In genomic region chr17:31636277-31636941, GRCm38 (mm10) we compare ENCODE assay signal across 8 mouse cellular contexts. TPM values are rescaled to one million over a fixed set of nuclear protein-coding genes. Genes with fewer than 3 reads are reported as not detected.
A peak's percentile ranks its signal among the peaks of the same experiment; 100 is the strongest.
DNase-seq lines count a peak whose midpoint lies in the region; ATAC-seq lines count a peak whose summit lies in the region.

No protein-coding gene starts in this region.

- peak overlapping the region; percentile 97 for H3K4me2 ChIP-seq in heart, embryonic 14.5 days (ENCODE audit: low read length)
- peak overlapping the region; percentile 80 for H3K4me2 ChIP-seq in hindbrain, embryonic 13.5 days
- peak overlapping the region; percentile 91 for H3K4me2 ChIP-seq in midbrain, embryonic 14.5 days (ENCODE audit: low read length)

- H3K9me3 ChIP-seq in heart, embryonic 14.5 days (ENCODE audit: control insufficient read depth, low read length), result no peaks in the 10 kb centered on the region
- no peaks in the 10 kb centered on the region for H3K9me3 ChIP-seq in hindbrain, embryonic 13.5 days
- no peaks in the 10 kb centered on the region for H3K9me3 ChIP-seq in midbrain, embryonic 14.5 days (ENCODE audit: control insufficient read depth, low read length)

- no peak for DNase-seq in heart, postnatal 10 days
- peak; percentile 29 for DNase-seq in embryo, embryonic 10 days (ENCODE audit: low spot score)
- peak; percentile 32 for DNase-seq in midbrain, embryonic 14.5 days
- DNase-seq in gastrocnemius, postnatal 36 days, result no peak
- DNase-seq in spleen, adult 12 weeks (ENCODE audit: low spot score), result no peak
- no peak for DNase-seq in urinary bladder, postnatal 10 days (ENCODE audit: low spot score)

- H3K27me3 ChIP-seq in heart, embryonic 14.5 days (ENCODE audit: control insufficient read depth, insufficient read depth, low read length), result peaks cover 12% of the 10 kb centered on the region
- H3K27me3 ChIP-seq in hindbrain, embryonic 13.5 days, result peaks cover 36% of the 10 kb centered on the region
- peaks cover 26% of the 10 kb centered on the region for H3K27me3 ChIP-seq in midbrain, embryonic 14.5 days (ENCODE audit: control insufficient read depth, insufficient read depth, low read length)

- WGBS in heart, embryonic 14.5 days, result 4% methylated on average over 45 of the region's 45 CpGs
- 4% methylated on average over 45 of the region's 45 CpGs for WGBS in hindbrain, embryonic 13.5 days
- WGBS in midbrain, embryonic 14.5 days, result 4% methylated on average over 45 of the region's 45 CpGs

- H3K36me3 ChIP-seq in heart, embryonic 14.5 days (ENCODE audit: control insufficient read depth, insufficient read depth, low read length), result no peaks in the 10 kb centered on the region
- no peaks in the 10 kb centered on the region for H3K36me3 ChIP-seq in hindbrain, embryonic 13.5 days
- H3K36me3 ChIP-seq in midbrain, embryonic 14.5 days (ENCODE audit: control insufficient read depth, insufficient read depth, low read length), result no peaks in the 10 kb centered on the region

- H3K4me1 ChIP-seq in heart, embryonic 14.5 days (ENCODE audit: control insufficient read depth in 2 of 2, insufficient read depth in 2 of 2, low read length in 2 of 2), result peaks cover 17 to 23% of the 10 kb centered on the region in 2 experiments
- peaks cover 22% of the 10 kb centered on the region for H3K4me1 ChIP-seq in hindbrain, embryonic 13.5 days (replicated peaks)
- H3K4me1 ChIP-seq in midbrain, embryonic 14.5 days (ENCODE audit: control insufficient read depth, insufficient read depth, low read length), result peaks cover 13% of the 10 kb centered on the region

- peak overlapping the region; percentile 45 to 49 for H3K4me3 ChIP-seq in heart, embryonic 14.5 days (ENCODE audit: control insufficient read depth in 1 of 2, insufficient read depth in 1 of 2, low read depth in 1 of 2, low read length in 2 of 2)
- H3K4me3 ChIP-seq in hindbrain, embryonic 13.5 days, result peak overlapping the region; percentile 52
- H3K4me3 ChIP-seq in midbrain, embryonic 14.5 days (replicated peaks; ENCODE audit: low read depth, low read length), result peak overlapping the region; percentile 46

- H3K27ac ChIP-seq in heart, embryonic 14.5 days (replicated peaks in 1 of 2; ENCODE audit: control insufficient read depth in 1 of 2, insufficient read depth in 1 of 2, low read depth in 2 of 2, low read length in 2 of 2), result no peak overlapping the region
- no peak overlapping the region for H3K27ac ChIP-seq in hindbrain, embryonic 13.5 days
- no peak overlapping the region for H3K27ac ChIP-seq in midbrain, embryonic 14.5 days (replicated peaks; ENCODE audit: low read depth, low read length)

- peak overlapping the region; percentile 55 for H3K9ac ChIP-seq in heart, embryonic 14.5 days (ENCODE audit: low read length)
- H3K9ac ChIP-seq in hindbrain, embryonic 13.5 days, result peak overlapping the region; percentile 68
- H3K9ac ChIP-seq in midbrain, embryonic 14.5 days (replicated peaks; ENCODE audit: low read length), result peak overlapping the region; percentile 46

- ATAC-seq in heart, embryonic 14.5 days (ENCODE audit: insufficient number of reproducible peaks, insufficient read depth, low FRiP score, low read depth), result no peak
- ATAC-seq in hindbrain, embryonic 13.5 days (ENCODE audit: low FRiP score), result peak; percentile 55
- peak; percentile 40; the same call in 1 of the 2 replicates for ATAC-seq in midbrain, embryonic 14.5 days (ENCODE audit: low FRiP score, low TSS enrichment)

- intact Hi-C loops in heart, postnatal 10 days (cut with DNase I), result no loop called here
- intact Hi-C loops in gastrocnemius, postnatal 36 days (cut with DNase I), result no loop called here

RNA-seq across cellular contexts. Expression of gene Cbs, which starts 0.6 kb away (rescaled TPM):
- 0.96 and 1.0 TPM in 2 replicates for polyA plus RNA-seq in heart, embryonic 14.5 days (2014; fragmentation: Nextera tagmentation; extraction: Ambion mirVana)
- 1 to 10 TPM in 1 of 2 experiments, under 1 TPM in 1; 0.55 to 1.0 TPM for total RNA-seq in heart, postnatal 10 days (2021)
- 4.5 and 4.6 TPM in 2 replicates for polyA plus RNA-seq in hindbrain, embryonic 13.5 days (2015; fragmentation: Nextera tagmentation; extraction: Ambion mirVana)
- polyA plus RNA-seq in midbrain, embryonic 14.5 days (2014; fragmentation: Nextera tagmentation; extraction: Ambion mirVana), result 4.9 and 5.5 TPM in 2 replicates
- total RNA-seq in gastrocnemius, postnatal 36 days (2021), result under 1 TPM; 0.32 to 0.77 TPM

RNA-seq across cellular contexts. Expression of gene U2af1, which starts 22.3 kb away (rescaled TPM):
- polyA plus RNA-seq in heart, embryonic 14.5 days (2014; fragmentation: Nextera tagmentation; extraction: Ambion mirVana), result 96.5 and 112 TPM in 2 replicates
- 100 to 1,000 TPM; 111 TPM for total RNA-seq in heart, postnatal 10 days (2021)
- 234 and 244 TPM in 2 replicates for polyA plus RNA-seq in hindbrain, embryonic 13.5 days (2015; fragmentation: Nextera tagmentation; extraction: Ambion mirVana)
- 124 and 168 TPM in 2 replicates for polyA plus RNA-seq in midbrain, embryonic 14.5 days (2014; fragmentation: Nextera tagmentation; extraction: Ambion mirVana)
- 10 to 100 TPM; 56.8 to 65.7 TPM for total RNA-seq in gastrocnemius, postnatal 36 days (2021)

RNA-seq across cellular contexts. Expression of gene Cryaa, which starts 41.2 kb away (rescaled TPM):
- polyA plus RNA-seq in heart, embryonic 14.5 days (2014; fragmentation: Nextera tagmentation; extraction: Ambion mirVana), result not detected in 2 replicates
- not detected for total RNA-seq in heart, postnatal 10 days (2021)
- polyA plus RNA-seq in hindbrain, embryonic 13.5 days (2015; fragmentation: Nextera tagmentation; extraction: Ambion mirVana), result not detected in 2 replicates
- not detected in 2 replicates for polyA plus RNA-seq in midbrain, embryonic 14.5 days (2014; fragmentation: Nextera tagmentation; extraction: Ambion mirVana)
- total RNA-seq in gastrocnemius, postnatal 36 days (2021), result not detected

Comparison
In these comparisons a context has a peak if more than half of its experiments do, and no peak if none do; other contexts are left out.
1. DNase-seq: peak in embryo, embryonic 10 days (single experiment) and midbrain, embryonic 14.5 days (single experiment); none in heart, postnatal 10 days (0 of 2), gastrocnemius, postnatal 36 days (0 of 2), spleen, adult 12 weeks (single experiment) and urinary bladder, postnatal 10 days (single experiment).
2. Peak in every context shown above with its lines, with median percentiles within 50 percentile points of each other: H3K4me2 ChIP-seq, H3K4me3 ChIP-seq and H3K9ac ChIP-seq.